Mouse (Mus musculus) kidney, embryonic 15.5 days (tissue): ENCODE results near the gene Oma1. TPM values are rescaled to one million over a fixed set of nuclear protein-coding genes. Genes with fewer than 3 reads are reported as not detected.

Experiments
- ATAC-seq: fragments of 200-750 bp; cut with Nextera tagmentation; replicated peaks from 2 replicates; pipeline ENCODE4 v1.8.0; 2017; ENCODE audit warnings: moderate TSS enrichment; ENCODE audit not compliant: low FRiP score
- H3K27ac ChIP-seq: fragments of 300-500 bp; sonication (generic); 2 replicates; pipeline ENCODE4 v1.5.1; 2015; ENCODE audit warnings: mild to moderate bottlenecking, inconsistent platforms
- H3K27me3 ChIP-seq: fragments of 300-500 bp; sonication (generic); 2 replicates; pipeline ENCODE4 v1.6.1; 2015; ENCODE audit warnings: inconsistent platforms
- H3K36me3 ChIP-seq: fragments of 300-500 bp; sonication (generic); 2 replicates; pipeline ENCODE4 v1.6.1; 2015; ENCODE audit warnings: inconsistent platforms
- H3K4me1 ChIP-seq: fragments of 300-500 bp; sonication (generic); 2 replicates; pipeline ENCODE4 v1.6.1; 2015; ENCODE audit warnings: inconsistent platforms
- H3K4me2 ChIP-seq: fragments of 300-500 bp; sonication (generic); 2 replicates; pipeline ENCODE4 v1.6.1; 2015; ENCODE audit warnings: moderate library complexity, mild to moderate bottlenecking, inconsistent platforms
- H3K4me3 ChIP-seq: fragments of 300-500 bp; sonication (generic); replicated peaks from 2 replicates; pipeline ENCODE4 v1.5.1; 2015; ENCODE audit warnings: mild to moderate bottlenecking, inconsistent platforms
- H3K9ac ChIP-seq: fragments of 300-500 bp; sonication (generic); 2 replicates; pipeline ENCODE4 v1.6.1; 2015; ENCODE audit warnings: mild to moderate bottlenecking, inconsistent platforms
- H3K9me3 ChIP-seq: fragments of 300-500 bp; sonication (generic); replicated peaks from 2 replicates; pipeline ENCODE4 v1.6.1; 2016; ENCODE audit warnings: inconsistent platforms
- WGBS: fragments of 180-500 bp; shearing (Covaris S2); methylation state at CpG from one replicate; pipeline ENCODE4 v1.1.7; 2015; ENCODE audit warnings: mixed read lengths; 5-methylcytosine and 5-hydroxymethylcytosine counted together
- polyA plus RNA-seq: library from polyadenylated mRNA; unstranded; fragments of >200 nt; fragmentation: Nextera tagmentation; extraction: Ambion mirVana; gene quantifications from 2 replicates; pipeline ENCODE4 v1.2.1, GENCODE M21; 2015

Gene Oma1
- polyA plus RNA-seq, 1 experiment from 2014 or later: 21.0 TPM

DNA sequence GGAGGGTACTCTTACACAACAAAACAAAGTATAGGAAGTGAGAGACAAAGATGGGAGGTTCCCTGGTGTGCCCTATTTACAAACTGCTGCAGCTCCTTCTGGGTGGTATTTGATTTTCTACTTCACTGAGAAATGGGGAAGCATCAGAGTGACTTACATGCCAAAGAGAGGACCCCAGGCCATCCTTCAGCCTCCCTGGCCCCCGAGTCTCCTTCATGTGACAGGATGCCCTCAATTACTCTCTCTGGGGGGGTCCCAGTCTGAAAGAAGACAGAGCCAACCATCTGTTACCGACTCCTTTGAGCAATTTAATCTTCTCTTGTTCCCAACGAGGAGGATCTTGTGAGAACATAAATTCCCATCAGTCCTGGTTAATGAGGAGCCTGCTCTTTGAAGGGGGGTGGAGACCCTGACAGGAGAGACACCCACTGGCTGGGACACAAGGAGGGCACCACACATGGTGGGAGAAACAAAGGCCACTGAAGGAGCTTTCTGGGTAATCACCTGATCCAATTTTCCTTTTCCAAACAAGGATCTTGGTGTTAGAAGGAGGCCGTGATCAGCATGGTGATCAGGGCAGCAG, 96.7 kb downstream of the Oma1 start:
- no peaks in the 10 kb centered on the region for H3K9me3 ChIP-seq
- peak; percentile 86 for ATAC-seq

More for the DNA sequence above, 96.7 kb downstream of the Oma1 start:
- Histone ChIP-seq H3K27ac (peak overlapping the region; percentile 46), H3K9ac (no peak overlapping the region), H3K27me3 (no peaks in the 10 kb centered on the region), H3K4me1 (no peaks in the 10 kb centered on the region), H3K4me3 (no peak overlapping the region), H3K4me2 (no peak overlapping the region), H3K36me3 (no peaks in the 10 kb centered on the region)
- WGBS: 14% methylated on average over 4 of the region's 4 CpGs

Other genes with a start within 250 kb of the Oma1 start
- gene Mier1, start 199.4 kb upstream of the Oma1 start, polyA plus RNA-seq: 45.1 and 45.8 TPM in 2 replicates
- 3.5 and 4.0 TPM in 2 replicates for gene Wdr78, start 199.3 kb upstream of the Oma1 start, polyA plus RNA-seq
- 7.7 and 9.4 TPM in 2 replicates for gene Slc35d1, start 98.6 kb upstream of the Oma1 start, polyA plus RNA-seq
- gene 4921539E11Rik, start 22.9 kb upstream of the Oma1 start, polyA plus RNA-seq: not detected in 2 replicates